Mouse (Mus musculus) heart, adult 11 months (tissue): ENCODE results near the gene Plxnd1.
A peak's percentile ranks its signal among the peaks of the same experiment; 100 is the strongest.

Experiments
- DNase-seq: peaks from one replicate; pipeline ENCODE4 v3.0.0; 2022

Plxnd1 gene

GRCm38 (mm10) chr6:115977810-115978209 is 17.0 kb downstream of the Plxnd1 start:
- no peak for DNase-seq

GRCm38 (mm10) chr6:115975606-115976005 is 19.2 kb downstream of the Plxnd1 start:
- no peak for DNase-seq

GRCm38 (mm10) chr6:115973881-115974662 is 20.7 kb downstream of the Plxnd1 start:
- peak; percentile 95 for DNase-seq

GRCm38 (mm10) chr6:115973139-115973875 is 21.5 kb downstream of the Plxnd1 start:
- peak; percentile 93 for DNase-seq

GRCm38 (mm10) chr6:115972083-115972764 is 22.6 kb downstream of the Plxnd1 start:
- no peak for DNase-seq

- DNase-seq, result peak; percentile 97
Measured at GRCm38 (mm10) chr6:115971273-115972060, 23.3 kb downstream of the Plxnd1 start.

GRCm38 (mm10) chr6:115969952-115970351 is 24.9 kb downstream of the Plxnd1 start:
- DNase-seq, result no peak

- DNase-seq, result no peak
Measured at GRCm38 (mm10) chr6:115969103-115969502, 25.7 kb downstream of the Plxnd1 start.

GRCm38 (mm10) chr6:115968700-115969099 is 26.1 kb downstream of the Plxnd1 start:
- no peak for DNase-seq

GRCm38 (mm10) chr6:115968086-115968485 is 26.7 kb downstream of the Plxnd1 start:
- DNase-seq, result peak; percentile 94

GRCm38 (mm10) chr6:115967291-115967880 is 27.4 kb downstream of the Plxnd1 start:
- DNase-seq, result no peak

- DNase-seq, result no peak
Measured at GRCm38 (mm10) chr6:115966227-115966966, 28.4 kb downstream of the Plxnd1 start.

GRCm38 (mm10) chr6:115963656-115964055 is 31.1 kb downstream of the Plxnd1 start:
- peak; percentile 98 for DNase-seq

- DNase-seq, result peak; percentile 96
Measured at GRCm38 (mm10) chr6:115962439-115963085, 32.2 kb downstream of the Plxnd1 start.

GRCm38 (mm10) chr6:115961743-115962142 is 33.1 kb downstream of the Plxnd1 start:
- no peak for DNase-seq

GRCm38 (mm10) chr6:115960322-115960721 is 34.5 kb downstream of the Plxnd1 start:
- DNase-seq, result peak; percentile 94

- DNase-seq, result peak; percentile 99
Measured at GRCm38 (mm10) chr6:115959151-115959691, 35.6 kb downstream of the Plxnd1 start.

GRCm38 (mm10) chr6:115958445-115958844 is 36.4 kb downstream of the Plxnd1 start:
- no peak for DNase-seq

- DNase-seq, result peak; percentile 93
Measured at GRCm38 (mm10) chr6:115957681-115958080, 37.1 kb downstream of the Plxnd1 start.

GRCm38 (mm10) chr6:115956922-115957601 is 37.7 kb downstream of the Plxnd1 start:
- DNase-seq, result peak; percentile 98
